Mouse (Mus musculus): Measurements from ENCODE around the gene Pgap1.

DNA sequence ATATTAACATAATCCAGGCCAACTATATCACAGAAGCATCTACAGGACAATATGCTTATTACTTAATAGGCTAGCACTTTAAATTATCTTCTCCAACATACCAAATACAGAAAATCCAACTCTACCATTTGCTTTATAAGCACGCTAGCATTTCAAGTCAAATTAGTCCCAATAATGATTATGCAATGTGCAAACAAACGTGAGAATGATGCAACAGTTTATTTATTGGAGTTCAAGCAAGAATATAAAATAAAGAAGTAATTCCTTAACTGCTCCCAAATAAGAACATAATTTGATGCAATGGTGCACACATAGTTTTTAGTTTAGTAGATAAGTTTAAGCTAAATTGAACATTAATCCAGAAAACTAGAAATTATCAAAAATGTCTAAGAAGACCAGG, 4.9 kb downstream of the Pgap1 start:
- TF ChIP-seq POLR2A (IDR thresholded peaks at IDR 0.05; ENCODE audit: control insufficient read depth, low read depth, low read length) (no peak), CTCF (IDR thresholded peaks at IDR 0.05; ENCODE audit: control insufficient read depth, insufficient read depth, insufficient replicate concordance, low read depth, low read length) (no peak)

Measured in testis, adult 2 months (tissue).